Mouse (Mus musculus): ENCODE measurements around the gene Syndig1l. TPM values are rescaled to one million over a fixed set of nuclear protein-coding genes. Genes with fewer than 3 reads are reported as not detected.

The Syndig1l gene
- polyA plus RNA-seq, 1 experiment from 2014 or later: 11.2 TPM

GRCm38 (mm10) chr12:84718462-84719244, 20.0 kb upstream of the Syndig1l start:
- Histone ChIP-seq H3K4me2 (ENCODE audit: low read depth, low read length) (no peak overlapping the region), H3K9me3 (ENCODE audit: control insufficient read depth, low read length) (no peaks in the 10 kb centered on the region), H3K27ac (ENCODE audit: low read depth, low read length) (no peak overlapping the region), H3K4me3 (ENCODE audit: low read depth, low read length) (no peak overlapping the region), H3K36me3 (ENCODE audit: control insufficient read depth, insufficient read depth, low read length) (no peaks in the 10 kb centered on the region), H3K9ac (replicated peaks; ENCODE audit: low read depth, low read length) (no peak overlapping the region), H3K4me1 (ENCODE audit: control insufficient read depth, insufficient read depth, low read length) (no peaks in the 10 kb centered on the region), H3K27me3 (ENCODE audit: control insufficient read depth, insufficient read depth, low read length) (no peaks in the 10 kb centered on the region)
- WGBS: 85% methylated on average over 9 of the region's 9 CpGs
- ATAC-seq (ENCODE audit: low read depth): no peak

GRCm38 (mm10) chr12:84714578-84714977, 15.9 kb upstream of the Syndig1l start:
- Histone ChIP-seq H3K36me3 (ENCODE audit: control insufficient read depth, insufficient read depth, low read length) (no peaks in the 10 kb centered on the region), H3K4me1 (ENCODE audit: control insufficient read depth, insufficient read depth, low read length) (no peaks in the 10 kb centered on the region), H3K9ac (replicated peaks; ENCODE audit: low read depth, low read length) (no peak overlapping the region), H3K4me2 (ENCODE audit: low read depth, low read length) (no peak overlapping the region), H3K27me3 (ENCODE audit: control insufficient read depth, insufficient read depth, low read length) (no peaks in the 10 kb centered on the region), H3K4me3 (ENCODE audit: low read depth, low read length) (no peak overlapping the region), H3K27ac (ENCODE audit: low read depth, low read length) (no peak overlapping the region), H3K9me3 (ENCODE audit: control insufficient read depth, low read length) (no peaks in the 10 kb centered on the region)
- ATAC-seq (ENCODE audit: low read depth): no peak
- 73% methylated on average over 6 of the region's 6 CpGs for WGBS

GRCm38 (mm10) chr12:84709842-84710439, 11.3 kb upstream of the Syndig1l start:
- H3K9me3 ChIP-seq (ENCODE audit: control insufficient read depth, low read length): no peaks in the 10 kb centered on the region
- no peak overlapping the region for H3K4me3 ChIP-seq (ENCODE audit: low read depth, low read length)
- no peak overlapping the region for H3K4me2 ChIP-seq (ENCODE audit: low read depth, low read length)
- H3K4me1 ChIP-seq (ENCODE audit: control insufficient read depth, insufficient read depth, low read length): no peaks in the 10 kb centered on the region
- H3K36me3 ChIP-seq (ENCODE audit: control insufficient read depth, insufficient read depth, low read length): no peaks in the 10 kb centered on the region
- H3K9ac ChIP-seq (replicated peaks; ENCODE audit: low read depth, low read length): no peak overlapping the region
- H3K27ac ChIP-seq (ENCODE audit: low read depth, low read length): no peak overlapping the region
- no peak for ATAC-seq (ENCODE audit: low read depth)
- WGBS: 43% methylated on average over 14 of the region's 14 CpGs
- no peaks in the 10 kb centered on the region for H3K27me3 ChIP-seq (ENCODE audit: control insufficient read depth, insufficient read depth, low read length)

DNA sequence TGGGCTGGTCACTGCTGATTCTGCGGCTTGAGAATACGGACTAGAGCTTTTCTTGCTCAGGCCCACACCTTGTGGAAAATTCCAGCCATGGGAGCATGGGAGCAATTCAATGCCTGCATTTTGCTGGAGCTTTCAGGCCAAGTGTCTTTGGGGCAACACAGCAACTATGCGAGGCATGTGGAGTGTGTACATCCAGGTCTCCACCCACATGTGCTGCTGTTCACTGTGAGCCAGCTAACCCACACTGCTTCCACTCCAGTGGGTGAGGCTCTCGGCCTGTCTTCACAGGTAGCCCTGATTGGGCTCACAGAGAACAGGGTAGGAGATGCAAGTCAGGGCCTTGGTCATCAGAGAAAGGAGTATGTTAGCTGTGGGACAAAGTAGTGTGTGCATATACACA, 9.2 kb upstream of the Syndig1l start:
- no peak for ATAC-seq (ENCODE audit: low read depth)
- 90% methylated on average over 4 of the region's 4 CpGs for WGBS
- no peaks in the 10 kb centered on the region for H3K36me3 ChIP-seq (ENCODE audit: control insufficient read depth, insufficient read depth, low read length)

GRCm38 (mm10) chr12:84706886-84707285, 8.3 kb upstream of the Syndig1l start:
- H3K27me3 ChIP-seq (ENCODE audit: control insufficient read depth, insufficient read depth, low read length): no peaks in the 10 kb centered on the region
- 74% methylated on average over 4 of the region's 4 CpGs for WGBS
- no peak overlapping the region for H3K4me2 ChIP-seq (ENCODE audit: low read depth, low read length)
- H3K9me3 ChIP-seq (ENCODE audit: control insufficient read depth, low read length): no peaks in the 10 kb centered on the region
- ATAC-seq (ENCODE audit: low read depth): no peak
- H3K4me3 ChIP-seq (ENCODE audit: low read depth, low read length): no peak overlapping the region
- no peak overlapping the region for H3K27ac ChIP-seq (ENCODE audit: low read depth, low read length)
- 0 out of 2 replicates have a peak, but pooled peaks cover 1% of the 10 kb centered on the region for H3K4me1 ChIP-seq (ENCODE audit: control insufficient read depth, insufficient read depth, low read length)
- no peak overlapping the region for H3K9ac ChIP-seq (replicated peaks; ENCODE audit: low read depth, low read length)
- no peaks in the 10 kb centered on the region for H3K36me3 ChIP-seq (ENCODE audit: control insufficient read depth, insufficient read depth, low read length)

More for the DNA sequence above, 9.2 kb upstream of the Syndig1l start:
- Histone ChIP-seq H3K9ac (replicated peaks; ENCODE audit: low read depth, low read length) (no peak overlapping the region), H3K27me3 (ENCODE audit: control insufficient read depth, insufficient read depth, low read length) (no peaks in the 10 kb centered on the region), H3K9me3 (ENCODE audit: control insufficient read depth, low read length) (no peaks in the 10 kb centered on the region), H3K4me3 (ENCODE audit: low read depth, low read length) (no peak overlapping the region), H3K4me2 (ENCODE audit: low read depth, low read length) (no peak overlapping the region), H3K4me1 (ENCODE audit: control insufficient read depth, insufficient read depth, low read length) (no peaks in the 10 kb centered on the region), H3K27ac (ENCODE audit: low read depth, low read length) (no peak overlapping the region)

DNA sequence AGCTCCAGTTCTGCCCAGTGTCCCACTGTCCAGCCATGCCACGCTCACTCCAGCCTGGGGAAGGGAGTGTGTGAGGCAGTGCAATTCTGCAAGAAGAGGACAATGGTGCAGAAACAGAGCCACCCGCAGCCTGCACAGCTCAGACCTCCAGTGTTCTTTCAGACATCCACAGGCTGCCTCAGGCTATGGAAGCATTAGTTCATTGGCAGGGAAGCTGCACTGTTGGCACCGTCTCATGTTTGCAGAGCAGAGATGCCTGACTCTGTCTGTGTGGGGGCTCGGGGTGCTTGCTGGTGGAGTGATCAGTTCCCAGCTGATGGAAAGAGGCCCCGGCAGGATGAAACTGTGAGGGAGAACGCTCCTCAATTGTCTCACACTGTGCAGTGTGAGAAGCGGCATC, 4.0 kb upstream of the Syndig1l start:
- no peak overlapping the region for H3K4me3 ChIP-seq (ENCODE audit: low read depth, low read length)
- WGBS: 46% methylated on average over 7 of the region's 7 CpGs
- H3K27ac ChIP-seq (ENCODE audit: low read depth, low read length): peak overlapping the region; percentile 17; the same call in 1 of the 2 replicates
- 0 out of 2 replicates have a peak, but pooled peaks cover 3% of the 10 kb centered on the region for H3K4me1 ChIP-seq (ENCODE audit: control insufficient read depth, insufficient read depth, low read length)
- H3K27me3 ChIP-seq (ENCODE audit: control insufficient read depth, insufficient read depth, low read length): no peaks in the 10 kb centered on the region
- no peak overlapping the region for H3K4me2 ChIP-seq (ENCODE audit: low read depth, low read length)
- no peaks in the 10 kb centered on the region for H3K36me3 ChIP-seq (ENCODE audit: control insufficient read depth, insufficient read depth, low read length)
- peak; percentile 36 for ATAC-seq (ENCODE audit: low read depth)
- no peaks in the 10 kb centered on the region for H3K9me3 ChIP-seq (ENCODE audit: control insufficient read depth, low read length)
- H3K9ac ChIP-seq (replicated peaks; ENCODE audit: low read depth, low read length): no peak overlapping the region

GRCm38 (mm10) chr12:84692141-84692540, 6.5 kb downstream of the Syndig1l start:
- H3K9me3 ChIP-seq (ENCODE audit: control insufficient read depth, low read length): no peaks in the 10 kb centered on the region
- H3K4me1 ChIP-seq (ENCODE audit: control insufficient read depth, insufficient read depth, low read length): no peaks in the 10 kb centered on the region
- H3K9ac ChIP-seq (replicated peaks; ENCODE audit: low read depth, low read length): no peak overlapping the region
- no peaks in the 10 kb centered on the region for H3K36me3 ChIP-seq (ENCODE audit: control insufficient read depth, insufficient read depth, low read length)
- H3K27me3 ChIP-seq (ENCODE audit: control insufficient read depth, insufficient read depth, low read length): no peaks in the 10 kb centered on the region
- H3K4me3 ChIP-seq (ENCODE audit: low read depth, low read length): no peak overlapping the region
- 84% methylated on average over 6 of the region's 6 CpGs for WGBS
- H3K27ac ChIP-seq (ENCODE audit: low read depth, low read length): no peak overlapping the region
- no peak overlapping the region for H3K4me2 ChIP-seq (ENCODE audit: low read depth, low read length)
- ATAC-seq (ENCODE audit: low read depth): no peak

GRCm38 (mm10) chr12:84691347-84691746, 7.3 kb downstream of the Syndig1l start:
- Histone ChIP-seq H3K9ac (replicated peaks; ENCODE audit: low read depth, low read length) (no peak overlapping the region), H3K27me3 (ENCODE audit: control insufficient read depth, insufficient read depth, low read length) (no peaks in the 10 kb centered on the region), H3K9me3 (ENCODE audit: control insufficient read depth, low read length) (no peaks in the 10 kb centered on the region), H3K36me3 (ENCODE audit: control insufficient read depth, insufficient read depth, low read length) (no peaks in the 10 kb centered on the region), H3K4me3 (ENCODE audit: low read depth, low read length) (no peak overlapping the region), H3K4me2 (ENCODE audit: low read depth, low read length) (no peak overlapping the region), H3K4me1 (ENCODE audit: control insufficient read depth, insufficient read depth, low read length) (no peaks in the 10 kb centered on the region), H3K27ac (ENCODE audit: low read depth, low read length) (no peak overlapping the region)
- ATAC-seq (ENCODE audit: low read depth): no peak

GRCm38 (mm10) chr12:84689051-84689450, 9.6 kb downstream of the Syndig1l start:
- Histone ChIP-seq H3K4me1 (ENCODE audit: control insufficient read depth, insufficient read depth, low read length) (no peaks in the 10 kb centered on the region), H3K9me3 (ENCODE audit: control insufficient read depth, low read length) (no peaks in the 10 kb centered on the region), H3K4me2 (ENCODE audit: low read depth, low read length) (no peak overlapping the region), H3K36me3 (ENCODE audit: control insufficient read depth, insufficient read depth, low read length) (no peaks in the 10 kb centered on the region), H3K4me3 (ENCODE audit: low read depth, low read length) (no peak overlapping the region), H3K9ac (replicated peaks; ENCODE audit: low read depth, low read length) (no peak overlapping the region), H3K27ac (ENCODE audit: low read depth, low read length) (no peak overlapping the region), H3K27me3 (ENCODE audit: control insufficient read depth, insufficient read depth, low read length) (no peaks in the 10 kb centered on the region)
- ATAC-seq (ENCODE audit: low read depth): no peak
- 89% methylated on average over 11 of the region's 11 CpGs for WGBS
